Mouse (Mus musculus): ENCODE measurements around the gene Suox.

- TF ChIP-seq CTCF (IDR thresholded peaks at IDR 0.05; ENCODE audit: borderline replicate concordance, extremely low read depth, insufficient read depth, insufficient read length) (no peak), POLR2A (IDR thresholded peaks at IDR 0.05; ENCODE audit: borderline replicate concordance, extremely low read depth, insufficient read depth, insufficient read length, poor library complexity, severe bottlenecking) (no peak)
Observed at GRCm38 (mm10) chr10:128642749-128643148, 31.1 kb downstream of the Suox start.

Data from brain, embryonic 14.5 days (tissue).